Mouse (Mus musculus): ENCODE data around the gene Fam83e. TPM values are rescaled to one million over a fixed set of nuclear protein-coding genes. Genes with fewer than 3 reads are reported as not detected.

Fam83e gene
- polyA plus RNA-seq, 1 experiment from 2014 or later: 0.47 TPM

- H3K27ac ChIP-seq: no peak overlapping the region
- ATAC-seq (ENCODE audit: low read depth): no peak
- H3K4me2 ChIP-seq: no peak overlapping the region
Measured at GRCm38 (mm10) chr7:45771101-45771500, 50.1 kb downstream of the Fam83e start.

GRCm38 (mm10) chr7:45775237-45775636 is 54.2 kb downstream of the Fam83e start:
- DNase-seq (no peak), ATAC-seq (ENCODE audit: low read depth) (no peak)
- WGBS (ENCODE audit: insufficient replicate concordance): 44% methylated on average over 7 of the region's 7 CpGs
- H3K27ac ChIP-seq: no peak overlapping the region
- no peaks in the 10 kb centered on the region for H3K9me3 ChIP-seq (replicated peaks)
- no peaks in the 10 kb centered on the region for H3K36me3 ChIP-seq
- H3K4me3 ChIP-seq (replicated peaks): no peak overlapping the region
- H3K4me1 ChIP-seq (replicated peaks): peaks cover 5% of the 10 kb centered on the region
- peaks cover 18% of the 10 kb centered on the region for H3K27me3 ChIP-seq
- no peak overlapping the region for H3K4me2 ChIP-seq
- H3K9ac ChIP-seq: no peak overlapping the region

More at GRCm38 (mm10) chr7:45771101-45771500, 50.1 kb downstream of the Fam83e start:
- no peak overlapping the region for H3K4me3 ChIP-seq (replicated peaks)
- H3K9me3 ChIP-seq (replicated peaks): no peaks in the 10 kb centered on the region; the same call in 1 of the 2 replicates
- 49% methylated on average over 4 of the region's 4 CpGs for WGBS (ENCODE audit: insufficient replicate concordance)
- no peaks in the 10 kb centered on the region for H3K36me3 ChIP-seq
- no peak overlapping the region for H3K9ac ChIP-seq
- no peak for DNase-seq
- peaks cover 7% of the 10 kb centered on the region; the same call in 1 of the 2 replicates for H3K27me3 ChIP-seq
- H3K4me1 ChIP-seq (replicated peaks): no peaks in the 10 kb centered on the region

Other genes starting within 250 kb of the Fam83e start
- 0.80 and 0.87 TPM in 2 replicates for gene Tulp2, start 239.3 kb upstream of the Fam83e start, polyA plus RNA-seq (2015; fragmentation: Nextera tagmentation; extraction: Ambion mirVana)
- gene Gm45808, start 234.4 kb upstream of the Fam83e start, polyA plus RNA-seq (2015; fragmentation: Nextera tagmentation; extraction: Ambion mirVana): not detected in 2 replicates
- gene Dhdh, start 232.4 kb upstream of the Fam83e start, polyA plus RNA-seq (2015; fragmentation: Nextera tagmentation; extraction: Ambion mirVana): 2.0 and 2.2 TPM in 2 replicates
- gene Nucb1, start 210.8 kb upstream of the Fam83e start, polyA plus RNA-seq (2015; fragmentation: Nextera tagmentation; extraction: Ambion mirVana): 110 and 127 TPM in 2 replicates
- 180 and 197 TPM in 2 replicates for gene Ppp1r15a, start 194.9 kb upstream of the Fam83e start, polyA plus RNA-seq (2015; fragmentation: Nextera tagmentation; extraction: Ambion mirVana)
- 0.43 and 0.52 TPM in 2 replicates for gene Plekha4, start 194.9 kb upstream of the Fam83e start, polyA plus RNA-seq (2015; fragmentation: Nextera tagmentation; extraction: Ambion mirVana)
- gene Hsd17b14, start 166.3 kb upstream of the Fam83e start, polyA plus RNA-seq (2015; fragmentation: Nextera tagmentation; extraction: Ambion mirVana): 1.3 and 1.9 TPM in 2 replicates
- 44.1 and 45.4 TPM in 2 replicates for gene Bcat2, start 151.1 kb upstream of the Fam83e start, polyA plus RNA-seq (2015; fragmentation: Nextera tagmentation; extraction: Ambion mirVana)
- gene Fgf21, start 105.7 kb upstream of the Fam83e start, polyA plus RNA-seq (2015; fragmentation: Nextera tagmentation; extraction: Ambion mirVana): not detected in 2 replicates
- not detected in 2 replicates for gene Fut1, start 103.9 kb upstream of the Fam83e start, polyA plus RNA-seq (2015; fragmentation: Nextera tagmentation; extraction: Ambion mirVana)
- 0.10 TPM in 1 of 2 replicates, not detected in the other for gene Izumo1, start 99.4 kb upstream of the Fam83e start, polyA plus RNA-seq (2015; fragmentation: Nextera tagmentation; extraction: Ambion mirVana)
- gene Rasip1, start 93.7 kb upstream of the Fam83e start, polyA plus RNA-seq (2015; fragmentation: Nextera tagmentation; extraction: Ambion mirVana): 2.4 and 2.5 TPM in 2 replicates
- 0.46 and 0.51 TPM in 2 replicates for gene Mamstr, start 81.2 kb upstream of the Fam83e start, polyA plus RNA-seq (2015; fragmentation: Nextera tagmentation; extraction: Ambion mirVana)
- 0.05 and 0.06 TPM in 2 replicates for gene Fut2, start 54.8 kb upstream of the Fam83e start, polyA plus RNA-seq (2015; fragmentation: Nextera tagmentation; extraction: Ambion mirVana)
- not detected in 2 replicates for gene Ntn5, start 37.2 kb upstream of the Fam83e start, polyA plus RNA-seq (2015; fragmentation: Nextera tagmentation; extraction: Ambion mirVana)
- gene Sec1, start 26.8 kb upstream of the Fam83e start, polyA plus RNA-seq (2015; fragmentation: Nextera tagmentation; extraction: Ambion mirVana): 0.07 TPM in 1 of 2 replicates, not detected in the other
- 0.34 and 0.44 TPM in 2 replicates for gene Car11, start 21.4 kb upstream of the Fam83e start, polyA plus RNA-seq (2015; fragmentation: Nextera tagmentation; extraction: Ambion mirVana)
- 0.43 and 0.64 TPM in 2 replicates for gene Dbp, start 16.1 kb upstream of the Fam83e start, polyA plus RNA-seq (2015; fragmentation: Nextera tagmentation; extraction: Ambion mirVana)
- gene Rpl18, start 5.8 kb upstream of the Fam83e start, polyA plus RNA-seq (2015; fragmentation: Nextera tagmentation; extraction: Ambion mirVana): 761 and 840 TPM in 2 replicates
- gene Sphk2, start 3.2 kb upstream of the Fam83e start, polyA plus RNA-seq (2015; fragmentation: Nextera tagmentation; extraction: Ambion mirVana): 11.4 and 11.7 TPM in 2 replicates
- not detected in 2 replicates for gene Spaca4, start 4.6 kb downstream of the Fam83e start, polyA plus RNA-seq (2015; fragmentation: Nextera tagmentation; extraction: Ambion mirVana)
- gene Lmtk3, start 62.5 kb downstream of the Fam83e start, polyA plus RNA-seq (2015; fragmentation: Nextera tagmentation; extraction: Ambion mirVana): not detected in 2 replicates
- gene Sult2b1, start 63.5 kb downstream of the Fam83e start, polyA plus RNA-seq (2015; fragmentation: Nextera tagmentation; extraction: Ambion mirVana): 0.45 and 0.68 TPM in 2 replicates
- gene Cyth2, start 93.4 kb downstream of the Fam83e start, polyA plus RNA-seq (2015; fragmentation: Nextera tagmentation; extraction: Ambion mirVana): 36.1 and 36.6 TPM in 2 replicates
- gene Kcnj14, start 103.6 kb downstream of the Fam83e start, polyA plus RNA-seq (2015; fragmentation: Nextera tagmentation; extraction: Ambion mirVana): 0.12 and 0.23 TPM in 2 replicates
- 48.4 and 49.2 TPM in 2 replicates for gene Grwd1, start 109.7 kb downstream of the Fam83e start, polyA plus RNA-seq (2015; fragmentation: Nextera tagmentation; extraction: Ambion mirVana)
- gene Kdelr1, start 151.6 kb downstream of the Fam83e start, polyA plus RNA-seq (2015; fragmentation: Nextera tagmentation; extraction: Ambion mirVana): 22.9 and 23.8 TPM in 2 replicates
- gene Grin2d, start 157.2 kb downstream of the Fam83e start, polyA plus RNA-seq (2015; fragmentation: Nextera tagmentation; extraction: Ambion mirVana): 0.07 TPM in 2 replicates
- gene Syngr4, start 175.5 kb downstream of the Fam83e start, polyA plus RNA-seq (2015; fragmentation: Nextera tagmentation; extraction: Ambion mirVana): 0.76 and 0.86 TPM in 2 replicates
- 3.6 and 3.8 TPM in 2 replicates for gene Tmem143, start 175.7 kb downstream of the Fam83e start, polyA plus RNA-seq (2015; fragmentation: Nextera tagmentation; extraction: Ambion mirVana)
- 49.0 and 61.6 TPM in 2 replicates for gene Emp3, start 200.2 kb downstream of the Fam83e start, polyA plus RNA-seq (2015; fragmentation: Nextera tagmentation; extraction: Ambion mirVana)
- gene Ccdc114, start 202.9 kb downstream of the Fam83e start, polyA plus RNA-seq (2015; fragmentation: Nextera tagmentation; extraction: Ambion mirVana): 1.2 and 1.5 TPM in 2 replicates

Data from liver, embryonic 13.5 days (tissue).